Mouse (Mus musculus): ENCODE data around the gene Dlx5.
A peak's percentile ranks its signal among the peaks of the same experiment; 100 is the strongest.

The Dlx5 gene

GRCm38 (mm10) chr6:6881638-6882190 lies at the start of gene Dlx5:
Gene Dlx5 (minus strand): TSS chr6:6882085.
- peak; percentile 69 for DNase-seq (ENCODE audit: low read depth, low spot score)

GRCm38 (mm10) chr6:6931507-6931906 lies 49.6 kb upstream of the Dlx5 start:
- DNase-seq (ENCODE audit: low read depth, low spot score) = no peak

- no peak for DNase-seq (ENCODE audit: low read depth, low spot score)
These were observed 48.9 kb upstream of the Dlx5 start for GRCm38 (mm10) chr6:6930831-6931230.

- DNase-seq (ENCODE audit: low read depth, low spot score) = no peak
These were observed 43.4 kb upstream of the Dlx5 start for GRCm38 (mm10) chr6:6925264-6925663.

- DNase-seq (ENCODE audit: low read depth, low spot score) = no peak
These were observed 35.4 kb upstream of the Dlx5 start for GRCm38 (mm10) chr6:6917334-6917733.

GRCm38 (mm10) chr6:6915526-6915915 lies 33.6 kb upstream of the Dlx5 start:
- peak; percentile 33 for DNase-seq (ENCODE audit: low read depth, low spot score)

GRCm38 (mm10) chr6:6914849-6915525 lies 33.1 kb upstream of the Dlx5 start:
- DNase-seq (ENCODE audit: low read depth, low spot score) = peak; percentile 62

GRCm38 (mm10) chr6:6914304-6914703 lies 32.4 kb upstream of the Dlx5 start:
- DNase-seq (ENCODE audit: low read depth, low spot score) = no peak

- no peak for DNase-seq (ENCODE audit: low read depth, low spot score)
These were observed 27.7 kb upstream of the Dlx5 start for GRCm38 (mm10) chr6:6909586-6909985.

- DNase-seq (ENCODE audit: low read depth, low spot score) = no peak
These were observed 8.2 kb upstream of the Dlx5 start for GRCm38 (mm10) chr6:6890047-6890446.

- DNase-seq (ENCODE audit: low read depth, low spot score) = no peak
These were observed 4.3 kb upstream of the Dlx5 start for GRCm38 (mm10) chr6:6886225-6886624.

GRCm38 (mm10) chr6:6884897-6885296 lies 3.0 kb upstream of the Dlx5 start:
- DNase-seq (ENCODE audit: low read depth, low spot score) = peak; percentile 61

- DNase-seq (ENCODE audit: low read depth, low spot score) = no peak
These were observed 447 bp upstream of the Dlx5 start for GRCm38 (mm10) chr6:6882266-6882797.

- peak; percentile 25 for DNase-seq (ENCODE audit: low read depth, low spot score)
These were observed 709 bp downstream of the Dlx5 start for GRCm38 (mm10) chr6:6881115-6881637.

- no peak for DNase-seq (ENCODE audit: low read depth, low spot score)
These were observed 1.3 kb downstream of the Dlx5 start for GRCm38 (mm10) chr6:6880361-6881114.

- DNase-seq (ENCODE audit: low read depth, low spot score) = peak; percentile 49
These were observed 2.2 kb downstream of the Dlx5 start for GRCm38 (mm10) chr6:6879371-6880325.

- peak; percentile 67 for DNase-seq (ENCODE audit: low read depth, low spot score)
These were observed 3.0 kb downstream of the Dlx5 start for GRCm38 (mm10) chr6:6878841-6879291.

- DNase-seq (ENCODE audit: low read depth, low spot score) = peak; percentile 53
These were observed 3.7 kb downstream of the Dlx5 start for GRCm38 (mm10) chr6:6877981-6878840.

GRCm38 (mm10) chr6:6877346-6877910 lies 4.5 kb downstream of the Dlx5 start:
- no peak for DNase-seq (ENCODE audit: low read depth, low spot score)

GRCm38 (mm10) chr6:6876731-6877130 lies 5.2 kb downstream of the Dlx5 start:
- no peak for DNase-seq (ENCODE audit: low read depth, low spot score)

Measured in ZHBTc4 (cell line).